Mouse (Mus musculus): Measurements from ENCODE around the gene Unc13c. TPM values are rescaled to one million over a fixed set of nuclear protein-coding genes. Genes with fewer than 3 reads are reported as not detected.

Unc13c gene
- polyA plus RNA-seq, 1 experiment from 2014 or later: 1.9 TPM

DNA sequence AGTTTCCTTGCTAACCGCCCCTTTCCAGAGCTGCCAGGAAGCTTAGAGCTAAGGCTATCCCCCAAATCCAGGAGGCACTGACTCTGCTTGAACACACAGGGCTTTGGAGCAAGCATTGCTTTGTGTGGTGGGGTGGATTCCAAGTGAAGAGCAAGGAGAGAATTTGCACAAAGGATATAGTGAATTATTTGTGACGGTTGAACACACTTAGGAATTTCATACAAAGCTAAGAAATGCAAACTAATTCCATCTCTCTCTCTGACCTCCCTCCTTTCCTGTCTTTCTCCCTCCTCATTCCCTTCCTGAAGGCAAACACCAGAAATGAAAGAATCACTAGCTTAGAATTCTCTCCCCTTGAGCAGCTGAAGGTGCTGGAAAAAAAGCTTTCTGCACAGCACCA lies 271.7 kb downstream of the Unc13c start:
- Histone ChIP-seq H3K27me3 (no peaks in the 10 kb centered on the region), H3K9me3 (no peaks in the 10 kb centered on the region), H3K36me3 (no peaks in the 10 kb centered on the region), H3K4me2 (no peak overlapping the region), H3K9ac (no peak overlapping the region), H3K4me1 (replicated peaks) (no peaks in the 10 kb centered on the region), H3K27ac (replicated peaks) (no peak overlapping the region), H3K4me3 (no peak overlapping the region)
- WGBS: 68% methylated on average over 2 of the region's 2 CpGs
- no peak for ATAC-seq (ENCODE audit: low read depth)

DNA sequence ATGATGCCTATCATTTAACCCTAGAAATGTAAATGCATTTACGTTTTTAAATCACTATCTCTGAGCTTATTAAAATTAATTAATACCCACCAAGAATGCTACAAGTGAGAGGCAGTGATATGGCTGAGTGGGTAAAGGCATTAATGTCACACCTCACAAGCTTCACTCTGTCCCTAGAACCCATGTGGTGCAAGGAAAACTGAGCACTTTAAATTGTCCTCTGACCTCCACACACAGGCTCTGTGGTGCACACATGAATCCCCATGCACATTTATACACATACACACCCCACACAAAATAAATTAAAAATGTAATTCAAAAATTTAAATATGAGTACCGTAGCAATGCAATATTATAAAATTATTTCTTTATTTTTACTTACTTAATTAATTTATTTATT lies 287.2 kb downstream of the Unc13c start:
- peak; percentile 74; the same call in 1 of the 2 replicates for ATAC-seq (ENCODE audit: low read depth)
- 81% methylated on average over 2 of the region's 2 CpGs for WGBS
- H3K27ac ChIP-seq (replicated peaks): no peak overlapping the region

DNA sequence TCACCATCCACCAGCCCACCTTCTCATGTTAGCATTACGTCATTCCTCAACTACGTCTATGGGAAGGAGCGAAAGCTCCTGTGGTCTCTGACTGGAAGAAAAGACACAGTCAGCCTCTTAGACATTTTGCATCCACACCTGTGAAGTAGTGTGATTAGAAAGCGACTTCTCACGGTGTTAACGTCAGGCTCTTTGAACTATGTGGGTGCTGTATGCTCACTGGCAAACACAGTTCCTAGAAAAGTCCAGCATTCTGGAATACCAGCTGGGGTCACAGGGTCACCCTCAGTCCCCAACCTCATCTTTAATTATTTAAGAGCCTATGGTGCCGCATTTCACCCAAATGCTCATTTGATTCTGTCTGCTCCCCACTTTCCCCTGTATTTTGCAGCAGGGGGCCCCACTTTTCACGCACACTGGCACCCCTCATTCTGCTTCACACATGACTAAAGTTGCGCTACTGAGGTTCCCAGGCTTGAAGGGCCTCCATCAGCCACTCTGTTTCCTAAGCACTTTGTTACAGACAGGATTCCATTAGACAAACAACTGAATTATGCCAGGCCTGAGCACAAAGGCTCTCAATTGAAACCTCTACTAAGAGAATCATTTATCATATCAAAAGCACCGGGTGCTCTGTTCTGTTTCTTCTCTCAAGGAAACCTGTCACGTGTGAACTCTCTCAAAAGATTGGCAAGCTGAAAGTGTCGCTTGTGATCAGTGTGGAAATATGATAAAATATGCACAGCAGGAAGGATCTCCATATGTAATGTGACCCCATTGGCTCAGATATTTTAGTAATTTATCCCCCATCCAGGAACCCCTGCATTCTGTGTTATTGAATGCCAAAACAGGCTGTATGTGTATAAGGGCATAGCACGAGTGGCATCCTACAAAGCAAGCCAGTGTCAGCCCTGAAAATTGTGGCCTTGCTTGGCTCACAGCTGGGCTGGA lies 287.9 kb downstream of the Unc13c start:
- H3K27ac ChIP-seq (replicated peaks): no peak overlapping the region

More for the DNA sequence above, 287.2 kb downstream of the Unc13c start:
- no peaks in the 10 kb centered on the region for H3K27me3 ChIP-seq
- no peak overlapping the region for H3K4me2 ChIP-seq
- H3K9me3 ChIP-seq: no peaks in the 10 kb centered on the region
- no peak overlapping the region for H3K4me3 ChIP-seq
- H3K9ac ChIP-seq: no peak overlapping the region
- no peaks in the 10 kb centered on the region for H3K36me3 ChIP-seq
- H3K4me1 ChIP-seq (replicated peaks): peaks cover 9% of the 10 kb centered on the region

DNA sequence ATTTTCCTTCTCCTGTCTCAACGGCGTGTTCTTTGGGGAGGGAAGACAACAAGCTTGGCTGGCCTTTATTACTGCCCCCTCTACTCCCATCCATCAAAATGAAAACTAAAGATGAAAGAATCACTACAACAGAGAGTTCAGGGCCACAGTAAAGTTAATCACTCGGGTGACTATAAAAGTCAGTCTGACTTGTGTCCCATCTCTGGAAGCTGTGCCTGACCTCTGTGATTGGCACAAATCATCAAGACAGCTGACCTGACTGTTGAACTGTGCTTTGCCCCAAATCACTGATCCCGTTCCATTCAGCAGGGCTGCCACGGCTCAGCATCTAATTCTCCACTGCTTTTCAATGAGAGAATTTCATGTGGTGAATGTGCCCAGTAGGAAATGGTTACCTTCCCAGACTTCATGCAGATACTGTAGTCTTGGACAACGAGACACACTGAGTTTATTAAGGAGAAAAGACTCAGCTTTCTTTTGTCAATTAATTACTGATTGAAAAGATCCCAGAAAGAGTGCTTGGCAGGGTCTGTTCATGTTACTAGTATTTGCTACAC lies 297.0 kb downstream of the Unc13c start:
- 9% methylated on average over 6 of the region's 6 CpGs for WGBS
- H3K4me3 ChIP-seq: no peak overlapping the region
- no peaks in the 10 kb centered on the region for H3K36me3 ChIP-seq
- no peaks in the 10 kb centered on the region for H3K4me1 ChIP-seq (replicated peaks)
- H3K4me2 ChIP-seq: no peak overlapping the region
- ATAC-seq (ENCODE audit: low read depth): no peak
- no peak overlapping the region for H3K9ac ChIP-seq
- no peak overlapping the region for H3K27ac ChIP-seq (replicated peaks)
- no peaks in the 10 kb centered on the region for H3K9me3 ChIP-seq
- H3K27me3 ChIP-seq: no peaks in the 10 kb centered on the region

More for the DNA sequence above, 287.9 kb downstream of the Unc13c start:
- Histone ChIP-seq H3K4me2 (no peak overlapping the region), H3K9me3 (no peaks in the 10 kb centered on the region), H3K9ac (no peak overlapping the region), H3K4me1 (replicated peaks) (peaks cover 9% of the 10 kb centered on the region), H3K27me3 (no peaks in the 10 kb centered on the region), H3K36me3 (no peaks in the 10 kb centered on the region), H3K4me3 (no peak overlapping the region)
- no peak for ATAC-seq (ENCODE audit: low read depth)
- WGBS: 66% methylated on average over 13 of the region's 13 CpGs

DNA sequence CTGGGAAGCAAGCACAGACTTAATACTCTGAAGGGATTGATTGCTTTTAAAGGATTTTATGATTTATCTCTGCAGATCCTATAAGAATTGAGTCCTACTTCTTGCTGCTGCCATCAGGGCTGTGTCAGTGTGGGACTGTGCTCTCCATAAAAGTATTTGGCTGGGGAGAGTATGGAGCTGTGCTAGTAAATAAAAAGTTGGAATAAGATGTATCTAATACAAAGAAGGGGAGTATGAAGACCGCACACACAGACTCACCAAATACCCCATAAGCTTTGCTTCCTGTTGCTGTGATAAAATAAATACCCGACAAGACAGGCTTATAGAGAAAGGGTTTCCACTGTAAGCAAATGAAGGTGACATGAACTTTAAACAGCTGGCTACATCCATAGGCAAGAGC lies 298.7 kb downstream of the Unc13c start:
- Histone ChIP-seq H3K4me3 (no peak overlapping the region), H3K27ac (replicated peaks) (no peak overlapping the region), H3K27me3 (no peaks in the 10 kb centered on the region), H3K9me3 (no peaks in the 10 kb centered on the region), H3K9ac (no peak overlapping the region), H3K36me3 (no peaks in the 10 kb centered on the region), H3K4me2 (no peak overlapping the region), H3K4me1 (replicated peaks) (no peaks in the 10 kb centered on the region)
- no peak for ATAC-seq (ENCODE audit: low read depth)
- 81% methylated on average over 2 of the region's 2 CpGs for WGBS

DNA sequence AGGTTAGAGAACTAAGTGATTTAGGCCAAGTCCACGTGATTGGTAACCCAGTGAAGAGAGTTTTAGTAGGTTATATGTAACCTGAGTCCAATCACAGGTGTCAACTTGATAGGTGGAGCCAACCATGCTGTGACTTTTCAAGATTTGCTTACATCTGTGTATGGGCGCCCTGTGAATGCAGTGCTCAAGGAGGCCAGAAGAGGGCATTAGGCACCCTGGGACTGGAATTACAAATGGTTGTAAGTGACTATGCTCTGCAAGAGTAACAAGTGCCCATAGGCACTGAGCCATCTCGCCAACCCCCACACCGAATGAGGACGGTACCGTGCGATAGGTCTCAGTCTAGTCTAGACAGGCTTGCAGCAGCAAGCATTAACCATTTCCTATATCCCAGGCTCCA lies 305.9 kb downstream of the Unc13c start:
- Histone ChIP-seq H3K4me2 (no peak overlapping the region), H3K9me3 (no peaks in the 10 kb centered on the region), H3K9ac (no peak overlapping the region), H3K4me3 (no peak overlapping the region), H3K36me3 (no peaks in the 10 kb centered on the region), H3K4me1 (replicated peaks) (no peaks in the 10 kb centered on the region), H3K27ac (replicated peaks) (no peak overlapping the region), H3K27me3 (no peaks in the 10 kb centered on the region)
- 89% methylated on average over 7 of the region's 7 CpGs for WGBS
- no peak for ATAC-seq (ENCODE audit: low read depth)

DNA sequence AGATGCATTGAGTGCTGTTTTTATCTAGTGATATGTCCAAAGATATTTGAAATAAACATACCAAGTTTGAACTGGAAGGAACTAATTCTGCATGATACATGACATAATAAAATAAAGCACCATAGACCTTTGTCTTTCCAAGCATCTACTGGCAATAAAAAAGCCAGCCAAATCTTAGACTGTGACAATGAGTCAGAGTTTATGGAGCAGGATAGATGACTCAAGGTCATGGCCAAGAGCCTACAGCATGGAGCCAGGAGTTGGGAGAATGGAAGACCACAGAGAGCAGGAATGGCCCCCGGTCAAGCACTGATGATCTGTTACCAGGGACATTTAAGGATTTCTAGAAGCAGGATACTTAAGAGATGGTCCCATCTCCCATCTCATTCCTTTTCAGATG lies 319.7 kb downstream of the Unc13c start:
- 86% methylated on average over 1 of the region's 1 CpGs for WGBS
- H3K9ac ChIP-seq: no peak overlapping the region
- H3K9me3 ChIP-seq: no peaks in the 10 kb centered on the region
- H3K4me3 ChIP-seq: no peak overlapping the region
- H3K27ac ChIP-seq (replicated peaks): no peak overlapping the region
- H3K27me3 ChIP-seq: no peaks in the 10 kb centered on the region
- no peaks in the 10 kb centered on the region for H3K4me1 ChIP-seq (replicated peaks)
- ATAC-seq (ENCODE audit: low read depth): no peak
- no peak overlapping the region for H3K4me2 ChIP-seq
- no peaks in the 10 kb centered on the region for H3K36me3 ChIP-seq

DNA sequence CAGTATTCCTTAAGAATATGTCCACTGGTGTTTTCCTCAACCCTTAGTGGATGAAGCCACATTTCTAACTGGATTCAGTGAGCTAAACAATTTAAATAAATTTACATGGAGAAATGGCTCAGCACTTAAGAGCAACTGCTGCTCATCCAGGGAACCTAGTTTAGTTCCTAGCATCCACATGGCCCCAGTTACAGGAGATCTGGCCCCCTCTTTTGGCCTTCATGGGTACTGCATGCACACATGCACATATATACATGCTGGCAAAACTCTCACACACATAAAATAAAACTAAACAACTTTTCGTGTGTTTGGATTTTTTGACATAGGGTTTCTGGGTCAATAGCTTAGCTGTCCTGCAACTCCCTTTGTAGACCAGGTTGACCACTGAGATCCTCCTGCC lies 330.6 kb downstream of the Unc13c start:
- no peak overlapping the region for H3K9ac ChIP-seq
- 92% methylated on average over 1 of the region's 1 CpGs for WGBS
- no peaks in the 10 kb centered on the region for H3K9me3 ChIP-seq
- no peaks in the 10 kb centered on the region for H3K27me3 ChIP-seq
- H3K36me3 ChIP-seq: no peaks in the 10 kb centered on the region
- ATAC-seq (ENCODE audit: low read depth): no peak
- H3K4me1 ChIP-seq (replicated peaks): no peaks in the 10 kb centered on the region
- H3K27ac ChIP-seq (replicated peaks): no peak overlapping the region
- no peak overlapping the region for H3K4me3 ChIP-seq
- H3K4me2 ChIP-seq: no peak overlapping the region

DNA sequence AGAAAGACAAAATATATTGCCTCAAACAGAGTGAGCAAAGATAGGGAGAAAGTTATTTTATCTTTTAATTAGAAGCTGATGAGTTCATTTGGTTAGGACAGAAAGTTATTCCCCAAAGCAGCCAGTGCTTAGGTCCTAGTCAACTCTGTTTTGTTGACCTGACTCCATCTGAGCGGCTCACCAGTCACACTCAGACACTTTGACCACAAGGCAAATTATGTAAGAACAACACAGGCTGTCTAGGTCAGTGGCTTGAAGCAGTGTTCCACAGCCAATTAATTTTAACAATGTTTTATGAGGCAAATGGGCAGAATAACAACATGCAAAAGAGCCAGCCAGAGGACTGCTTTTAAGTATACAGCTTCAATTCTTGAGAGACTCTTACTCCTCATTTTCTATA lies 343.6 kb downstream of the Unc13c start:
- H3K27me3 ChIP-seq: no peaks in the 10 kb centered on the region
- WGBS: 78% methylated on average over 1 of the region's 1 CpGs
- H3K4me3 ChIP-seq: no peak overlapping the region
- H3K4me2 ChIP-seq: no peak overlapping the region
- no peaks in the 10 kb centered on the region for H3K9me3 ChIP-seq
- no peaks in the 10 kb centered on the region for H3K36me3 ChIP-seq
- no peak overlapping the region for H3K9ac ChIP-seq
- H3K27ac ChIP-seq (replicated peaks): no peak overlapping the region
- ATAC-seq (ENCODE audit: low read depth): no peak
- no peaks in the 10 kb centered on the region for H3K4me1 ChIP-seq (replicated peaks)

DNA sequence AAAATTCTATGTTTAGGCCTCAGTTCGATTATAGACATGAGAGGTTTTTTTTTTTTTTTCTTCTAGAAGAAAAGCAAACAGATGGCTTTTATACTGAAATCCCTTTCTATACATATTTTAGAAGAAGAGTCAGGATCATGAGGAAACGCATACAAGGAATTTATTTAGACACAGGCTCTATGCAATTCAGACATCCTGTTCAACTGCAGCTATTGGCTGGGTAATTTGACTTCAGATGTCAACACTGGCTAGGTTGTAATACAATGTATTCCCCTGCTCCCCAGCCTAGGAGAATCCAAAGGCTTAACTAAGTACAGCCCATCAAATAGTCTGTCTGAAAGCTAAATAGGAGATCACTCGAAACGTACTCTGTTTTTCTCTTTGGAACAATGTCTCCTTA lies 355.9 kb downstream of the Unc13c start:
- 81% methylated on average over 4 of the region's 4 CpGs for whole genome bisulfite sequencing
- Histone ChIP-seq H3K9ac (no peak overlapping the region), H3K4me3 (no peak overlapping the region), H3K36me3 (no peaks in the 10 kb centered on the region), H3K27ac (replicated peaks) (no peak overlapping the region), H3K4me1 (replicated peaks) (no peaks in the 10 kb centered on the region), H3K9me3 (no peaks in the 10 kb centered on the region), H3K4me2 (no peak overlapping the region), H3K27me3 (no peaks in the 10 kb centered on the region)
- ATAC-seq (ENCODE audit: low read depth): no peak

DNA sequence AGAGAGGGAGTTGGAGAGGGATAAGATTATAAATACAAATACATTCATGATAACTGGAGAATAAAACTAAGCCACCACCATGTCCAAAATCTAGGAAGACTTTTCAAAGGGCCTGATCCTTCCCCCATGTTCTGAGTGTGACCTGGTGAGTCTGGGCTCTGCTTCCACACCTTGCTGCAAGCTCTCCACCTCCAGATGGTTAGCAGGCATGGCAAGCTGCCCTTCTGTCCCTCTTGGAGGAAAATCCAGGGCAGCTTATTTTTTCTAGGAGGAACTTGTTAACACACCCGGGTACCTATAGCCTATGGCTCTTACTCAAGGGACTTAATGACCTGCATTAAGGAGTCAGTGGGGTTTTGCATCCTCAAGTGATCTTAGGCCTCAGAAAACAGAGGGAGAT lies 364.8 kb downstream of the Unc13c start:
- WGBS: 74% methylated on average over 1 of the region's 1 CpGs
- ATAC-seq (ENCODE audit: low read depth): no peak

DNA sequence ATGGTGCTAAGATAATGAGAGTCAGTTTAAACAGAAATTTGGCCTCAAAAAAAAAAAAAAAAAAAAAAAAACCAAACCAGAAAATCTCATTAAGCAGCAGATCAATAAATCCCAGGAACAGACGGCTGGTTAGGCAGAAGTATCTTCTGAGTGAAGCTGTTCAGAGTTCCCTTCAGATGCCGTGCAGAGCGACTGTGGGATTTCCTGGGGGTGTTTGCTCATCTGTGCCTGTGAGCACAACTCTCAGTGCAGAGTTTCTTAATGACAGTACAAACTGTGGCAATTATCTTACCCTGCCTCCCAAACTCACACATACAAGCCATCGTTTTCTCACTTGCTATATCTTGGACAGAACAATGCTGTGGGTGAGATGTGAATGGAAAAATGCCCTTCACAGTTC lies 403.2 kb downstream of the Unc13c start:
- H3K4me2 ChIP-seq: no peak overlapping the region
- WGBS: 63% methylated on average over 4 of the region's 4 CpGs
- 0 out of 2 replicates have a peak, but pooled peaks cover 4% of the 10 kb centered on the region for H3K9me3 ChIP-seq
- no peaks in the 10 kb centered on the region for H3K27me3 ChIP-seq
- H3K4me1 ChIP-seq (replicated peaks): no peaks in the 10 kb centered on the region
- no peak overlapping the region for H3K9ac ChIP-seq
- H3K27ac ChIP-seq (replicated peaks): no peak overlapping the region
- ATAC-seq (ENCODE audit: low read depth): no peak
- no peaks in the 10 kb centered on the region for H3K36me3 ChIP-seq
- no peak overlapping the region for H3K4me3 ChIP-seq

More for the DNA sequence above, 364.8 kb downstream of the Unc13c start:
- Histone ChIP-seq H3K4me1 (replicated peaks) (no peaks in the 10 kb centered on the region), H3K27ac (replicated peaks) (no peak overlapping the region), H3K9me3 (no peaks in the 10 kb centered on the region), H3K4me2 (no peak overlapping the region), H3K36me3 (no peaks in the 10 kb centered on the region), H3K4me3 (no peak overlapping the region), H3K9ac (no peak overlapping the region), H3K27me3 (no peaks in the 10 kb centered on the region)

All from neural tube, embryonic 13.5 days (tissue).